Mouse (Mus musculus) gastrocnemius, adult 18-20 months (tissue): Measurements from ENCODE around the gene Tbx18. TPM values are rescaled to one million over a fixed set of nuclear protein-coding genes. Genes with fewer than 3 reads are reported as not detected.

ENCODE experiments used
- DNase-seq: peaks from one replicate; pipeline ENCODE4 v3.0.0; 2021; ENCODE audit warnings: low spot score
- total RNA-seq, 2 experiments: library from RNA; stranded (reverse); gene quantifications; 2 replicates each; pipeline ENCODE4 v1.2.3; 2021

Tbx18 gene
- total RNA-seq, 2 experiments from 2014 or later = 0.43 to 0.50 TPM

- no peak for DNase-seq
These were observed 9.3 kb downstream of the Tbx18 start for GRCm38 (mm10) chr9:87721793-87722192.

GRCm38 (mm10) chr9:87710360-87710759 is 20.7 kb downstream of the Tbx18 start:
- no peak for DNase-seq

GRCm38 (mm10) chr9:87708151-87708550 is 22.9 kb downstream of the Tbx18 start:
- peak; percentile 61 for DNase-seq

GRCm38 (mm10) chr9:87702267-87702666 is 28.8 kb downstream of the Tbx18 start:
- DNase-seq = no peak

- DNase-seq = no peak
These were observed 44.1 kb downstream of the Tbx18 start for GRCm38 (mm10) chr9:87686981-87687380.

GRCm38 (mm10) chr9:87682247-87682646 is 48.8 kb downstream of the Tbx18 start:
- DNase-seq = no peak
